Mouse (Mus musculus): ENCODE measurements at regions not wholly inside any gene's neighbourhood (a gene's known extent, or its start where the extent isn't known, plus 50 kb on each side); places are given as distances from the start of the nearest gene placed in this dataset.

GRCm38 (mm10) chr13:16325661-16326060 is 314.0 kb downstream of the Inhba start:
- Histone ChIP-seq H3K4me3 (ENCODE audit: low read depth, low read length) (no peak overlapping the region), H3K27me3 (replicated peaks; ENCODE audit: control insufficient read depth, insufficient read depth, low read length) (no peaks in the 10 kb centered on the region), H3K4me2 (ENCODE audit: low read depth, low read length) (no peak overlapping the region), H3K27ac (replicated peaks; ENCODE audit: low read depth, low read length) (no peak overlapping the region), H3K9me3 (ENCODE audit: control insufficient read depth, low read length) (no peaks in the 10 kb centered on the region), H3K9ac (ENCODE audit: low read depth, low read length) (no peak overlapping the region), H3K36me3 (ENCODE audit: control insufficient read depth, insufficient read depth, low read length) (no peaks in the 10 kb centered on the region), H3K4me1 (ENCODE audit: control insufficient read depth, insufficient read depth, low read length) (no peaks in the 10 kb centered on the region)
- 89% methylated on average over 2 of the region's 2 CpGs for WGBS
- no peak for DNase-seq (ENCODE audit: low spot score)
- ATAC-seq (ENCODE audit: low read depth): no peak

GRCm38 (mm10) chr13:16341727-16342126 is 330.1 kb downstream of the Inhba start:
- no peak overlapping the region for H3K9ac ChIP-seq (ENCODE audit: low read depth, low read length)
- peak; percentile 23 for DNase-seq (ENCODE audit: low spot score)
- H3K27ac ChIP-seq (replicated peaks; ENCODE audit: low read depth, low read length): no peak overlapping the region
- H3K4me1 ChIP-seq (ENCODE audit: control insufficient read depth, insufficient read depth, low read length): 0 out of 2 replicates have a peak, but pooled peaks cover 8% of the 10 kb centered on the region
- no peaks in the 10 kb centered on the region for H3K27me3 ChIP-seq (replicated peaks; ENCODE audit: control insufficient read depth, insufficient read depth, low read length)
- ATAC-seq (ENCODE audit: low read depth): no peak
- H3K36me3 ChIP-seq (ENCODE audit: control insufficient read depth, insufficient read depth, low read length): no peaks in the 10 kb centered on the region
- H3K4me3 ChIP-seq (ENCODE audit: low read depth, low read length): no peak overlapping the region
- H3K9me3 ChIP-seq (ENCODE audit: control insufficient read depth, low read length): no peaks in the 10 kb centered on the region
- H3K4me2 ChIP-seq (ENCODE audit: low read depth, low read length): no peak overlapping the region
- WGBS: 85% methylated on average over 1 of the region's 1 CpGs

- DNase-seq (ENCODE audit: low spot score) (no peak), ATAC-seq (ENCODE audit: low read depth) (no peak)
Observed at GRCm38 (mm10) chr13:16342171-16342570, 330.5 kb downstream of the Inhba start.

DNA sequence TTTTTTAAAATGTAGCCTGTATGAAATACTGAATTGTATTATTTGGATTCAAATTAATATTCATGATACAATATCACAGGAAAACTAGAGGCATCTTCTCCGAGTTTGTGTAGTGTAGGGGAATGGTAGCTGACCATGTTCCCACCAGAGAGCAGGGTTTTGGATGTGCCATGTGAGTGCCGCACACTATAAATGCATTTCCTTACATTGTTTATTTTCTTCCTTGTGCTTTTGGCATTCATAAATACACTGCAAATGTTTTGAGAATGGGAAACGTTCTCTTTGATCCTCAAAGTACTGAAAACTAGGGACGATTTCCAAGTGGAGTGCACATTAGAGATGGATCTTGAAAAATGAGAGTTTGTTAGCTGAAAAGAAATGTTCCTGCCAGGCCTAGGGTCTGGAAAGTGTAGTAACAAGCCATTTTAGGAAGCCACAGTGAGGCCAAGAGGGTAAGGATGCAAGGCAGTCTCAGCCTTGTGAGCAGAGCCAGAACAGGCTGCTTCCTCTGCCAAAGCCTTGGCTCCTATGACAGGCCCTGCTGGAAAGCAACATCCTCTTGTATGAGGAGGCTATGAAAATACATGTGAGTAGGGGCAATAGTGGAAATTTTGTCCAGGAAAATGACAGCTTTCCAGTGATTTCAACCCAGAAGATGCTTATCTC is 331.8 kb downstream of the Inhba start:
- no peak overlapping the region for H3K4me2 ChIP-seq (ENCODE audit: low read depth, low read length)
- H3K9me3 ChIP-seq (ENCODE audit: control insufficient read depth, low read length): no peaks in the 10 kb centered on the region
- H3K4me3 ChIP-seq (ENCODE audit: low read depth, low read length): no peak overlapping the region
- no peak overlapping the region for H3K27ac ChIP-seq (replicated peaks; ENCODE audit: low read depth, low read length)
- WGBS: 64% methylated on average over 4 of the region's 4 CpGs
- ATAC-seq (ENCODE audit: low read depth) (no peak), DNase-seq (ENCODE audit: low spot score) (peak; percentile 80)
- no peaks in the 10 kb centered on the region for H3K36me3 ChIP-seq (ENCODE audit: control insufficient read depth, insufficient read depth, low read length)
- H3K4me1 ChIP-seq (ENCODE audit: control insufficient read depth, insufficient read depth, low read length): 0 out of 2 replicates have a peak, but pooled peaks cover 8% of the 10 kb centered on the region
- no peak overlapping the region for H3K9ac ChIP-seq (ENCODE audit: low read depth, low read length)
- H3K27me3 ChIP-seq (replicated peaks; ENCODE audit: control insufficient read depth, insufficient read depth, low read length): no peaks in the 10 kb centered on the region

More at GRCm38 (mm10) chr13:16342171-16342570, 330.5 kb downstream of the Inhba start:
- Histone ChIP-seq H3K27me3 (replicated peaks; ENCODE audit: control insufficient read depth, insufficient read depth, low read length) (no peaks in the 10 kb centered on the region), H3K9me3 (ENCODE audit: control insufficient read depth, low read length) (no peaks in the 10 kb centered on the region), H3K4me2 (ENCODE audit: low read depth, low read length) (no peak overlapping the region), H3K27ac (replicated peaks; ENCODE audit: low read depth, low read length) (no peak overlapping the region), H3K4me1 (ENCODE audit: control insufficient read depth, insufficient read depth, low read length) (0 out of 2 replicates have a peak, but pooled peaks cover 8% of the 10 kb centered on the region), H3K36me3 (ENCODE audit: control insufficient read depth, insufficient read depth, low read length) (no peaks in the 10 kb centered on the region), H3K9ac (ENCODE audit: low read depth, low read length) (no peak overlapping the region), H3K4me3 (ENCODE audit: low read depth, low read length) (no peak overlapping the region)
- 72% methylated on average over 4 of the region's 4 CpGs for WGBS

GRCm38 (mm10) chr13:16349353-16349752 is 337.7 kb downstream of the Inhba start:
- Histone ChIP-seq H3K4me1 (ENCODE audit: control insufficient read depth, insufficient read depth, low read length) (no peaks in the 10 kb centered on the region), H3K27me3 (replicated peaks; ENCODE audit: control insufficient read depth, insufficient read depth, low read length) (no peaks in the 10 kb centered on the region), H3K36me3 (ENCODE audit: control insufficient read depth, insufficient read depth, low read length) (no peaks in the 10 kb centered on the region), H3K4me3 (ENCODE audit: low read depth, low read length) (no peak overlapping the region), H3K27ac (replicated peaks; ENCODE audit: low read depth, low read length) (no peak overlapping the region), H3K4me2 (ENCODE audit: low read depth, low read length) (no peak overlapping the region), H3K9me3 (ENCODE audit: control insufficient read depth, low read length) (no peaks in the 10 kb centered on the region), H3K9ac (ENCODE audit: low read depth, low read length) (no peak overlapping the region)
- 15% methylated on average over 1 of the region's 1 CpGs for WGBS
- ATAC-seq (ENCODE audit: low read depth): no peak
- DNase-seq (ENCODE audit: low spot score): peak; percentile 5

DNA sequence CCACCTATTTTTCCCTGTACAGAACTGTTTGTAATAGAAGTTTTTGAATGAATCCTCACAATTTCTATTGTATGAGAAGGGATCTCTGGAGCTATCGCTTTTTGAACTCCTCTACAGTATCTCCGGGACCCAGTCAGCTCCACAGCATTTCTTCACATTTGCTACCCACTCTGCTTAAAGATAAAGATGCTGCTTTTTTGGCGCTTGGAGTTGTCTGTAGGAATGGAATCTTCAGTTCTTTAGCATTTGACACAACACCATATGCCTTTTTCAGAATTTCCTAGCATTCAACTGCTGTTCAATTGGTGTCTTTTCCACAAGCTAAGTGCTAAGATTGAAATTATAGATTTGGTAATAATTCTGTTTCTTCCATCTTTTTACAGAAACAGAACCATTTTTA is 338.4 kb downstream of the Inhba start:
- Histone ChIP-seq H3K4me2 (ENCODE audit: low read depth, low read length) (no peak overlapping the region), H3K27ac (replicated peaks; ENCODE audit: low read depth, low read length) (no peak overlapping the region), H3K4me1 (ENCODE audit: control insufficient read depth, insufficient read depth, low read length) (no peaks in the 10 kb centered on the region), H3K36me3 (ENCODE audit: control insufficient read depth, insufficient read depth, low read length) (no peaks in the 10 kb centered on the region), H3K9ac (ENCODE audit: low read depth, low read length) (no peak overlapping the region), H3K9me3 (ENCODE audit: control insufficient read depth, low read length) (no peaks in the 10 kb centered on the region), H3K4me3 (ENCODE audit: low read depth, low read length) (no peak overlapping the region), H3K27me3 (replicated peaks; ENCODE audit: control insufficient read depth, insufficient read depth, low read length) (no peaks in the 10 kb centered on the region)
- ATAC-seq (ENCODE audit: low read depth) (no peak), DNase-seq (ENCODE audit: low spot score) (no peak)
- 86% methylated on average over 3 of the region's 3 CpGs for WGBS

DNA sequence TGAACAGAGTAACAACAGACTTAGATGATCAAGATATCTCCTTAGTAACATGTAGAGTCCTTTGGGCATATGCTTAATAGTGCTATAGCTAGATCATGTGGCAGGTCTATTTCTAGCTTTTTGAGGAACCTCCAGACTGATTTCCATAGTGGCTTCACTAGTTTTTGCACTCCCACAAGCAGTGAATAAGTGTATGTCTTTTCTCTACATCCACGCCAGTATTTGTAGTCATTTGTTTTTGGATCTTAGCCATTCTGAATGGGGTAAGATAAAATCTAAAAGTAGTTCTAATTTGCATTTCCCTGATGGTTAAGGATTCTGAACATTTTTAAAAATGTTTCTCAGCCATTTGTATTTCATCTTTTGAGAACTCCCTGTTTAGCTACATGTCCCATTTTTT is 343.7 kb downstream of the Inhba start:
- no peaks in the 10 kb centered on the region for H3K4me1 ChIP-seq (ENCODE audit: control insufficient read depth, insufficient read depth, low read length)
- no peaks in the 10 kb centered on the region for H3K27me3 ChIP-seq (replicated peaks; ENCODE audit: control insufficient read depth, insufficient read depth, low read length)
- no peak overlapping the region for H3K9ac ChIP-seq (ENCODE audit: low read depth, low read length)
- no peak for ATAC-seq (ENCODE audit: low read depth)
- H3K9me3 ChIP-seq (ENCODE audit: control insufficient read depth, low read length): no peaks in the 10 kb centered on the region
- no peak overlapping the region for H3K4me2 ChIP-seq (ENCODE audit: low read depth, low read length)
- H3K4me3 ChIP-seq (ENCODE audit: low read depth, low read length): no peak overlapping the region
- no peak for DNase-seq (ENCODE audit: low spot score)
- no peaks in the 10 kb centered on the region for H3K36me3 ChIP-seq (ENCODE audit: control insufficient read depth, insufficient read depth, low read length)
- no peak overlapping the region for H3K27ac ChIP-seq (replicated peaks; ENCODE audit: low read depth, low read length)
- WGBS: 83% methylated on average over 1 of the region's 1 CpGs

DNA sequence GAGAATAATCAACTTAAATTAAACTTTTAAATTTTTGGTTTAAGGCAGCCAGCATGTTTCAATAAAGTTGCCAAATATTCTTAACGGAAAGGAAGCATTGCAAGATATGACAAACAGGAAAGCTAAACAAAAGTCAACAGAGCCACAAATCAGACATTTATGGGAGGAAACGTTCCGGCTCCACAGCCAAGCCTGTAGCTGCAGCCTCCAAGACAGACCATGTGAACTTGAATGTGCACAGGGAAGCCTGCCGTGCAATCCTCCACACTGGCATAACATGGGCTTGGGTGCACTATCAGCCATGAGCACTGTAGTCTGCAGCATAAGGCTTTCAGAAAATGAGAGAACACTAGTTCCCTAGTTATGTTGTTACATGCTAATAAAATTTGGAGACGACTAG is 367.8 kb downstream of the Inhba start:
- Histone ChIP-seq H3K27ac (replicated peaks; ENCODE audit: low read depth, low read length) (no peak overlapping the region), H3K4me3 (ENCODE audit: low read depth, low read length) (no peak overlapping the region), H3K4me1 (ENCODE audit: control insufficient read depth, insufficient read depth, low read length) (no peaks in the 10 kb centered on the region), H3K4me2 (ENCODE audit: low read depth, low read length) (no peak overlapping the region), H3K9ac (ENCODE audit: low read depth, low read length) (no peak overlapping the region), H3K9me3 (ENCODE audit: control insufficient read depth, low read length) (no peaks in the 10 kb centered on the region), H3K36me3 (ENCODE audit: control insufficient read depth, insufficient read depth, low read length) (no peaks in the 10 kb centered on the region), H3K27me3 (replicated peaks; ENCODE audit: control insufficient read depth, insufficient read depth, low read length) (no peaks in the 10 kb centered on the region)
- DNase-seq (ENCODE audit: low spot score) (no peak), ATAC-seq (ENCODE audit: low read depth) (no peak)
- WGBS: 76% methylated on average over 5 of the region's 5 CpGs

- ATAC-seq (ENCODE audit: low read depth) (no peak), DNase-seq (ENCODE audit: low spot score) (no peak)
- H3K4me2 ChIP-seq (ENCODE audit: low read depth, low read length): no peak overlapping the region
- H3K27me3 ChIP-seq (replicated peaks; ENCODE audit: control insufficient read depth, insufficient read depth, low read length): no peaks in the 10 kb centered on the region
- H3K36me3 ChIP-seq (ENCODE audit: control insufficient read depth, insufficient read depth, low read length): no peaks in the 10 kb centered on the region
- no peak overlapping the region for H3K9ac ChIP-seq (ENCODE audit: low read depth, low read length)
- no peaks in the 10 kb centered on the region for H3K9me3 ChIP-seq (ENCODE audit: control insufficient read depth, low read length)
- no peak overlapping the region for H3K4me3 ChIP-seq (ENCODE audit: low read depth, low read length)
- no peaks in the 10 kb centered on the region for H3K4me1 ChIP-seq (ENCODE audit: control insufficient read depth, insufficient read depth, low read length)
- H3K27ac ChIP-seq (replicated peaks; ENCODE audit: low read depth, low read length): no peak overlapping the region
- 90% methylated on average over 2 of the region's 2 CpGs for WGBS
Observed at GRCm38 (mm10) chr13:16379949-16380348, 368.3 kb downstream of the Inhba start.

Data from embryonic facial prominence, embryonic 14.5 days (tissue).